Mouse (Mus musculus): ENCODE data around the gene Ugt1a10. TPM values are rescaled to one million over a fixed set of nuclear protein-coding genes. Genes with fewer than 3 reads are reported as not detected.

The Ugt1a10 gene
- polyA plus RNA-seq, 1 experiment from 2014 or later: not detected

DNA sequence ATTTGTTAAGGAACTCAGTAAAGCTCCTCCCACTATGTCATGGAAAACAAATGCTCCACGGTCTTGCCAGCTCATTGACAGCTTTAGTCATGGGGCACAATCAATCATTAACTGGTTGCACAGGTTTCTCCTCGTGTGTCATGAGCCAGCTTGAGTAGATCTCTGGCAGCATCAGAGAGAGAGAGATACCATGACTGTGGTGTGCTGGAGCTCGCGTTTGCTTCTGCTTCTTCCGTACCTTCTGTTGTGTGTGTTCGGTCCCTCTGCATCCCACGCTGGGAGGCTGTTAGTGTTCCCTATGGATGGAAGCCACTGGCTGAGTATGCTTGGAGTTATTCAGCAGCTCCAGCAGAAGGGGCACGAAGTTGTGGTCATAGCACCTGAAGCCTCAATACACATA is 156.6 kb downstream of the Ugt1a10 start, which contains the start of gene Ugt1a1:
Ugt1a1 (plus strand) TSS at position 148 of the 400 bp plus-strand sequence.
- peaks cover 51% of the 10 kb centered on the region for H3K9me3 ChIP-seq (ENCODE audit: control insufficient read depth, low read depth, low read length)
- H3K4me3 ChIP-seq (ENCODE audit: low read depth, low read length): no peak within 1 kb of the TSS
- peak; percentile 7; the same call in 1 of the 2 replicates for ATAC-seq (ENCODE audit: insufficient number of reproducible peaks, insufficient read depth, low FRiP score, low read depth)
- H3K4me1 ChIP-seq (ENCODE audit: control insufficient read depth, insufficient read depth, low read length): no peaks in the 10 kb centered on the region
- H3K9ac ChIP-seq (replicated peaks; ENCODE audit: low read depth, low read length): no peak within 1 kb of the TSS
- no peaks in the 10 kb centered on the region for H3K36me3 ChIP-seq (ENCODE audit: control insufficient read depth, insufficient read depth, low read length)
- H3K27ac ChIP-seq (ENCODE audit: low read length): no peak within 1 kb of the TSS
- no peak within 1 kb of the TSS for H3K4me2 ChIP-seq (replicated peaks; ENCODE audit: low read depth, low read length)
- 67% methylated on average over 8 of the region's 8 CpGs for WGBS
- H3K27me3 ChIP-seq (ENCODE audit: control insufficient read depth, insufficient read depth, low read length): no peaks in the 10 kb centered on the region

DNA sequence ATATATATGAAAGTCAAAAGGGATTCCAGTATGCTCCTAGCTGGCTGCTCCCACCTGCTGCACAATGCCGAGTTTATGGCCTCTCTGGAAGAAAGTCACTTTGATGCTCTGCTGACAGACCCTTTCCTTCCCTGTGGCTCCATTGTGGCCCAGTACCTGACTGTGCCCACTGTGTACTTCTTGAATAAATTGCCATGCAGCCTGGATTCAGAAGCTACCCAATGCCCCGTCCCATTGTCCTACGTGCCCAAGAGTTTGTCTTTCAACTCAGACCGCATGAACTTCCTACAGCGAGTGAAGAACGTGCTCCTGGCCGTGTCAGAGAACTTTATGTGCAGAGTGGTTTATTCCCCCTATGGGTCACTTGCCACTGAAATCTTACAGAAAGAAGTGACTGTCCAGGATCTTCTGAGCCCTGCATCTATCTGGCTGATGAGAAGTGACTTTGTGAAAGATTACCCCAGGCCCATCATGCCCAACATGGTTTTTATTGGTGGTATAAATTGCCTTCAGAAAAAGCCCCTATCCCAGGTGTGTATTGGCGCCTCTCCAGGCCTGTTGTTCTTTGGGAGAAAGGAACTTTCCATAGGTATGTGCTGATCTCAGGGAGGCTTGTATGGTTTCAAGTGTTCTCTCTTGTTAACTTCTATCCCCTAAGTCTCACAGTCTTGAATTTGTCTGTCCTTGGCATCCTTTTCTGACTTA is 157.3 kb downstream of the Ugt1a10 start:
- Histone ChIP-seq H3K9me3 (ENCODE audit: control insufficient read depth, low read depth, low read length) (peaks cover 58% of the 10 kb centered on the region), H3K4me2 (replicated peaks; ENCODE audit: low read depth, low read length) (no peak overlapping the region), H3K27ac (ENCODE audit: low read length) (no peak overlapping the region), H3K4me3 (ENCODE audit: low read depth, low read length) (no peak overlapping the region), H3K4me1 (ENCODE audit: control insufficient read depth, insufficient read depth, low read length) (no peaks in the 10 kb centered on the region), H3K27me3 (ENCODE audit: control insufficient read depth, insufficient read depth, low read length) (no peaks in the 10 kb centered on the region), H3K36me3 (ENCODE audit: control insufficient read depth, insufficient read depth, low read length) (no peaks in the 10 kb centered on the region), H3K9ac (replicated peaks; ENCODE audit: low read depth, low read length) (no peak overlapping the region)
- 61% methylated on average over 8 of the region's 8 CpGs for WGBS
- no peak for ATAC-seq (ENCODE audit: insufficient number of reproducible peaks, insufficient read depth, low FRiP score, low read depth)

DNA sequence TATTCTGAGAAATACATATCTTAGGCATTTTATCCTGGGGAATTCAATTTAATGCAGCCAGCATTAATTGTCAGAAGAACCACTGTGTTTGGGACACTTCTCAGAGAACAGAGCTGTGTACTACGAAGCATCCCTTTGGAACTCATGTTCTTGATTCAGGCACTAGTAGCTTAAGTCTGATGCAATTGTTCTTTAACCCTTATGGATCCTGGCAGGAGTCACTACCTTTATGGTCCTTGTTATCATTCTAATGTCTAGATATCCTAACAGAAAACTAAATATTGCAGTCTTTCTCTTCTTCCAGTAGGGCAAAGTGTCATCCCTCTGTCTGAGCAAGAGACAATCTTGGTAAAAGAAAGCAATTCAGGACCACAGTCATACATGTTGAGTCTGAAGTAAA is 157.9 kb downstream of the Ugt1a10 start:
- Histone ChIP-seq H3K4me1 (ENCODE audit: control insufficient read depth, insufficient read depth, low read length) (no peaks in the 10 kb centered on the region), H3K36me3 (ENCODE audit: control insufficient read depth, insufficient read depth, low read length) (no peaks in the 10 kb centered on the region), H3K9ac (replicated peaks; ENCODE audit: low read depth, low read length) (no peak overlapping the region), H3K4me2 (replicated peaks; ENCODE audit: low read depth, low read length) (no peak overlapping the region), H3K27me3 (ENCODE audit: control insufficient read depth, insufficient read depth, low read length) (no peaks in the 10 kb centered on the region), H3K4me3 (ENCODE audit: low read depth, low read length) (no peak overlapping the region), H3K27ac (ENCODE audit: low read length) (no peak overlapping the region), H3K9me3 (ENCODE audit: control insufficient read depth, low read depth, low read length) (peaks cover 60% of the 10 kb centered on the region)
- WGBS: 73% methylated on average over 1 of the region's 1 CpGs
- no peak for ATAC-seq (ENCODE audit: insufficient number of reproducible peaks, insufficient read depth, low FRiP score, low read depth)

DNA sequence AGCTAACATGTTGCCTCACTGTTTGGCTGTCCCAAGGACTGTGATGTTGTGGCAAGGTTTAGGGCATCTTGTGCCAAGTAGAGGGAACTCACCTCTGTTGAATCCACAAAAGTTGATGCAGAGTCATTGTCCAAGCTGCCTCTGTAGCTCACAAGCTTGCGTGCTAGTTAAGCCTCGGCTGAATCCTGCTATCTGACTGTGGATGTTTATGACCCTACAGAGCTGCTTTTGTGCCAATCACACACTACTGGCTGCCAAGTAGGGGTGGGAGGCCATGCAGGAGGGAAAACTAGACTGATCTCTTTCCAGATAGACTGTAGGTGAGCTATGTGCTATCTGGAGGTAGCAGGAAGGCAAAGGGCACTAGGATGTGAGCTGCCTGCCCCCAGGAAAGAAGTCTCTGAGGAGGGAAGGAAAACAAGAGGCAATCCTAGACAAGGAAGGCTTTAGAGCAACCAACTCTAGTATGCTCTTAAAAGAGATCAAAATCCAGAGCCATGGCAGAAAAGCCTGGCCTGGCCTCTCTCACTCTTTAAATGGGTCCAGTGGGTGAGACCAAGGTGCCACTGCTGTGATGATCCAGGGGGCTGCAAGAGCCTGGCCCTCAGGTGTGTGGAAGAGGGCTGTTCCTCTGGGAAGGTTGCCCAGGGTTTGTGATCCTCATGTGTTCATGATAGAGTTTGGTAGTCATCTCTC is 158.7 kb downstream of the Ugt1a10 start:
- 72% methylated on average over 2 of the region's 2 CpGs for WGBS
- peaks cover 60% of the 10 kb centered on the region for H3K9me3 ChIP-seq (ENCODE audit: control insufficient read depth, low read depth, low read length)

DNA sequence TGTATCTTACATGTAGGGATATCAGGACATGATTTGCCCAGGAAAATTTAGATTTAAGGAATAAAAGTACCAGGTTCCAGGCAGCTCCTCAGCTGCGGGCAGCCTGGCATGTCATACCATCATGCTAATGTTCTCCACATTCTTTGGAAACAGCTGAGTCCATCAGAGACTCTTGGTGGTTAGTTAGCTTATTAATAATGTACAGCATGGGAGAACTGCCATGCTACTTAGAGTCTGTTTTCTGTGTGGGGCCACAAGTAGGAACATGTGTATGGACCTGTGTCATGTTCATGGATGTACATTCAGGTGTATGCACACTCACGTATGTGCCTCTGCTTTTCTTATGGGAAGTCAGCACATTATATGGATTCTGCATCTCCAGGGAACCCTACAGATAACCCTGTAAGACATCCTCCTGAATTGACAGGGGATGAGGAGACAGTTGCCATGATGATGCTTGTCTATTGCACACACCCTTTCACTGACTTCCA is 159.3 kb downstream of the Ugt1a10 start:
- 83% methylated on average over 2 of the region's 2 CpGs for WGBS
- H3K27me3 ChIP-seq (ENCODE audit: control insufficient read depth, insufficient read depth, low read length): no peaks in the 10 kb centered on the region
- H3K36me3 ChIP-seq (ENCODE audit: control insufficient read depth, insufficient read depth, low read length): no peaks in the 10 kb centered on the region
- H3K27ac ChIP-seq (ENCODE audit: low read length): no peak overlapping the region
- no peaks in the 10 kb centered on the region for H3K4me1 ChIP-seq (ENCODE audit: control insufficient read depth, insufficient read depth, low read length)
- H3K4me3 ChIP-seq (ENCODE audit: low read depth, low read length): no peak overlapping the region
- ATAC-seq (ENCODE audit: insufficient number of reproducible peaks, insufficient read depth, low FRiP score, low read depth): no peak
- H3K9ac ChIP-seq (replicated peaks; ENCODE audit: low read depth, low read length): no peak overlapping the region
- H3K4me2 ChIP-seq (replicated peaks; ENCODE audit: low read depth, low read length): no peak overlapping the region
- H3K9me3 ChIP-seq (ENCODE audit: control insufficient read depth, low read depth, low read length): peaks cover 60% of the 10 kb centered on the region

More for the DNA sequence above, 158.7 kb downstream of the Ugt1a10 start:
- H3K36me3 ChIP-seq (ENCODE audit: control insufficient read depth, insufficient read depth, low read length): no peaks in the 10 kb centered on the region
- H3K4me1 ChIP-seq (ENCODE audit: control insufficient read depth, insufficient read depth, low read length): no peaks in the 10 kb centered on the region
- H3K27me3 ChIP-seq (ENCODE audit: control insufficient read depth, insufficient read depth, low read length): no peaks in the 10 kb centered on the region
- no peak overlapping the region for H3K9ac ChIP-seq (replicated peaks; ENCODE audit: low read depth, low read length)
- H3K4me3 ChIP-seq (ENCODE audit: low read depth, low read length): no peak overlapping the region
- no peak overlapping the region for H3K4me2 ChIP-seq (replicated peaks; ENCODE audit: low read depth, low read length)
- ATAC-seq (ENCODE audit: insufficient number of reproducible peaks, insufficient read depth, low FRiP score, low read depth): no peak
- H3K27ac ChIP-seq (ENCODE audit: low read length): no peak overlapping the region

DNA sequence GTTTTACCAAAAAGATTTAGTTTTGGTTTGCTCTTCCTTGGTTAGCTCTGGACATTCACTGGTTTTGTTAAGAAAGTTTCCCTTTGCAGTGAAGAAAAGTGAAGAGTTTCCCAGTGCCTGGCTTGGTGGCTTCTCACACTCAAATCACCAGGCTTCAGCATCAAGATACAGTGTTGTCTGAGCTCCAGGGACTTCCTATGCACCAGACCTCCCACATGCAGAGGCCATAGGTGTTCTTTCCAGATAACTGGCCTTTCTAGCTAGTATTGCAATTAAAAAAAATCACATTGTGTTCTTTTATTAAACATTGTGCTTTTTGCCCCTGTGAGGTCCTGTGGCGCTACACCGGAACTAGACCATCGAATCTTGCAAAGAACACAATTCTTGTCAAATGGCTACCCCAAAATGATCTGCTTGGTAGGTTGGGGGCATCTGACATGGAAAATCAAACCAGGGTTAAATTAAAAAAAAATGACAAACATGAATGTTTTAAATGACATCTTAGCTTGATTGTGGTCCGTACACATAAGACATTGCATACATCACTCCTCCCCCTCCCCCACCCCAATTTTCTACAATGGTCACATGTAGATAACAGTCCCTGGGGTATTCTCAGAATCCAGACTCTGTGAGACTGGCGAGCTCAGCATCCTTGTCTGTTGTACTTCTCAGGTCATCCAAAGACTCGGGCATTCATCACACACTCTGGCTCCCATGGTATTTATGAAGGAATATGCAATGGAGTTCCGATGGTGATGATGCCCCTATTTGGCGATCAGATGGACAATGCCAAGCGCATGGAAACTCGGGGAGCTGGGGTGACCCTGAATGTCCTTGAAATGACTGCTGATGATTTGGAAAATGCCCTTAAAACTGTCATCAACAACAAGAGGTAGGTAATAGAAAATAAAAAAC is 160.5 kb downstream of the Ugt1a10 start:
- no peaks in the 10 kb centered on the region for H3K4me1 ChIP-seq (ENCODE audit: control insufficient read depth, insufficient read depth, low read length)
- no peaks in the 10 kb centered on the region for H3K27me3 ChIP-seq (ENCODE audit: control insufficient read depth, insufficient read depth, low read length)
- no peaks in the 10 kb centered on the region for H3K36me3 ChIP-seq (ENCODE audit: control insufficient read depth, insufficient read depth, low read length)
- 73% methylated on average over 10 of the region's 10 CpGs for WGBS
- ATAC-seq (ENCODE audit: insufficient number of reproducible peaks, insufficient read depth, low FRiP score, low read depth): no peak
- no peak overlapping the region for H3K9ac ChIP-seq (replicated peaks; ENCODE audit: low read depth, low read length)
- no peak overlapping the region for H3K4me2 ChIP-seq (replicated peaks; ENCODE audit: low read depth, low read length)
- peaks cover 60% of the 10 kb centered on the region for H3K9me3 ChIP-seq (ENCODE audit: control insufficient read depth, low read depth, low read length)
- H3K27ac ChIP-seq (ENCODE audit: low read length): no peak overlapping the region
- H3K4me3 ChIP-seq (ENCODE audit: low read depth, low read length): no peak overlapping the region

DNA sequence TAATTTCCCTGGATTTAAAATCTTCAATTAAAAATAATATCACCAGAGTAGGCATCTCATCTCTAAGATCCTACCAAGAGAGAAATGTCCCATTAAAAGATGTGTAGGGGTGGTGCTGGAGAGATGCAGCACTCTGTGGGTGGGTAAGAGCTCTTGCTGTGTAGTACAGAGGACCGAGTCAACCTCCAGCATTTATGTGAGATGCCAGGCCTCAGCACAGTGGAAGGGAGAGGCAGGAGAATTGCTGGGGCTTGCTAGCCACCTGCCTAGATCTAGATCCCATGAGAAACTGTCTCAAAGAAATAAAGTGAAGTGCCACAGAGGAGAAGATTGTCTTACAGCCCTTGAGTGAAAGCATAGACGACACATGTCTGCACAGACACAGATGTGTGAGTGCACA is 161.4 kb downstream of the Ugt1a10 start:
- H3K9me3 ChIP-seq (ENCODE audit: control insufficient read depth, low read depth, low read length): peaks cover 57% of the 10 kb centered on the region

DNA sequence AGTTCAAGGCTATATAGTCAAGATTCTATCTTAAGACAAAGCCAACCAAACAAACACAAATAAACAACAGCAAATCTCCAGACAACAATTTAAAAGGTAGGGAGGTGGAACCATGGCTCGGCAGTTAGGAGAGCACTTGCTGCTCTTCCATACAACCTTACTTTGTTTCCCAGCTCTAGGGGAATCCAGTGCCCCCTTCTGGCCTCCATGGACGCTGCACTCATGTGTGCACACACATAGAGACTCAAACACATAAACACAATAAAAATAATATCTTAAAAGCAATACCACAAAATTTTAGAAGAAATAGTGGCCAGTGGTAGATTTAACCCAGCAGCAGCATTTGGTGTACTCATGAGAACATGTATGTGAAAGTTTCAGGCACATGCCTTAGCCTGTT is 162.0 kb downstream of the Ugt1a10 start:
- no peaks in the 10 kb centered on the region for H3K4me1 ChIP-seq (ENCODE audit: control insufficient read depth, insufficient read depth, low read length)
- no peak overlapping the region for H3K4me2 ChIP-seq (replicated peaks; ENCODE audit: low read depth, low read length)
- no peaks in the 10 kb centered on the region for H3K27me3 ChIP-seq (ENCODE audit: control insufficient read depth, insufficient read depth, low read length)
- ATAC-seq (ENCODE audit: insufficient number of reproducible peaks, insufficient read depth, low FRiP score, low read depth): no peak
- H3K27ac ChIP-seq (ENCODE audit: low read length): no peak overlapping the region
- no peaks in the 10 kb centered on the region for H3K36me3 ChIP-seq (ENCODE audit: control insufficient read depth, insufficient read depth, low read length)
- H3K9ac ChIP-seq (replicated peaks; ENCODE audit: low read depth, low read length): no peak overlapping the region
- H3K9me3 ChIP-seq (ENCODE audit: control insufficient read depth, low read depth, low read length): peaks cover 53% of the 10 kb centered on the region
- no peak overlapping the region for H3K4me3 ChIP-seq (ENCODE audit: low read depth, low read length)
- WGBS: 62% methylated on average over 2 of the region's 2 CpGs

More for the DNA sequence above, 161.4 kb downstream of the Ugt1a10 start:
- Histone ChIP-seq H3K9ac (replicated peaks; ENCODE audit: low read depth, low read length) (no peak overlapping the region), H3K36me3 (ENCODE audit: control insufficient read depth, insufficient read depth, low read length) (no peaks in the 10 kb centered on the region), H3K4me3 (ENCODE audit: low read depth, low read length) (no peak overlapping the region), H3K4me1 (ENCODE audit: control insufficient read depth, insufficient read depth, low read length) (no peaks in the 10 kb centered on the region), H3K4me2 (replicated peaks; ENCODE audit: low read depth, low read length) (no peak overlapping the region), H3K27ac (ENCODE audit: low read length) (no peak overlapping the region), H3K27me3 (ENCODE audit: control insufficient read depth, insufficient read depth, low read length) (no peaks in the 10 kb centered on the region)
- 60% methylated on average over 2 of the region's 2 CpGs for WGBS
- ATAC-seq (ENCODE audit: insufficient number of reproducible peaks, insufficient read depth, low FRiP score, low read depth): no peak

Data from stomach, embryonic 14.5 days (tissue).